Mouse (Mus musculus) kidney, postnatal 4 days (tissue): ENCODE data around the gene Aars2.
A peak's percentile ranks its signal among the peaks of the same experiment; 100 is the strongest.

Experiments used
- DNase-seq, 2 experiments: peaks; one replicate each; pipeline ENCODE4 v3.0.0; 2021; ENCODE audit warnings: mixed read lengths in 2 of 2

The Aars2 gene

GRCm38 (mm10) chr17:45506700-45507189 lies at the start of gene Aars2:
Gene Aars2 (plus strand): TSS chr17:45506841.
- DNase-seq = peak; percentile 98 to 99

- no peak for DNase-seq
These were observed 49.2 kb upstream of the Aars2 start for GRCm38 (mm10) chr17:45457487-45457886.

- no peak for DNase-seq
These were observed 48.1 kb upstream of the Aars2 start for GRCm38 (mm10) chr17:45458516-45458915.

GRCm38 (mm10) chr17:45459062-45459461 lies 47.6 kb upstream of the Aars2 start:
- no peak for DNase-seq

- peak in 1 of 2 experiments; percentile 26 for DNase-seq
These were observed 44.1 kb upstream of the Aars2 start for GRCm38 (mm10) chr17:45462506-45462905.

GRCm38 (mm10) chr17:45464255-45464654 lies 42.4 kb upstream of the Aars2 start:
- no peak for DNase-seq

GRCm38 (mm10) chr17:45466701-45467100 lies 39.9 kb upstream of the Aars2 start:
- no peak for DNase-seq

- no peak for DNase-seq
These were observed 38.3 kb upstream of the Aars2 start for GRCm38 (mm10) chr17:45468302-45468701.

GRCm38 (mm10) chr17:45470726-45471125 lies 35.9 kb upstream of the Aars2 start:
- no peak for DNase-seq

GRCm38 (mm10) chr17:45473667-45474066 lies 33.0 kb upstream of the Aars2 start:
- DNase-seq = no peak

GRCm38 (mm10) chr17:45474146-45474545 lies 32.5 kb upstream of the Aars2 start:
- no peak for DNase-seq

GRCm38 (mm10) chr17:45474669-45475465 lies 31.8 kb upstream of the Aars2 start, which contains the start of gene Spats1:
Gene Spats1 (minus strand): TSS chr17:45475415.
- DNase-seq = peak; percentile 59 to 68

GRCm38 (mm10) chr17:45478234-45478825 lies 28.3 kb upstream of the Aars2 start:
- peak; percentile 89 to 90 for DNase-seq

- DNase-seq = no peak
These were observed 26.2 kb upstream of the Aars2 start for GRCm38 (mm10) chr17:45480429-45480828.

GRCm38 (mm10) chr17:45485581-45485980 lies 21.1 kb upstream of the Aars2 start:
- no peak for DNase-seq

- no peak for DNase-seq
These were observed 19.4 kb upstream of the Aars2 start for GRCm38 (mm10) chr17:45487216-45487615.

GRCm38 (mm10) chr17:45488321-45489254 lies 18.1 kb upstream of the Aars2 start:
- DNase-seq = no peak

GRCm38 (mm10) chr17:45489736-45490135 lies 16.9 kb upstream of the Aars2 start:
- DNase-seq = no peak

- no peak for DNase-seq
These were observed 16.0 kb upstream of the Aars2 start for GRCm38 (mm10) chr17:45490532-45491154.

- DNase-seq = no peak
These were observed 11.2 kb upstream of the Aars2 start for GRCm38 (mm10) chr17:45495398-45495797.

- no peak for DNase-seq
These were observed 8.2 kb upstream of the Aars2 start for GRCm38 (mm10) chr17:45498397-45498796.

- no peak for DNase-seq
These were observed 7.1 kb upstream of the Aars2 start for GRCm38 (mm10) chr17:45499516-45499915.
